Mouse (Mus musculus): Measurements from ENCODE around the gene Nploc4. TPM values are rescaled to one million over a fixed set of nuclear protein-coding genes. Genes with fewer than 3 reads are reported as not detected.
A peak's percentile ranks its signal among the peaks of the same experiment; 100 is the strongest.

The Nploc4 gene
- polyA plus RNA-seq, 1 experiment = 61.8 TPM

GRCm38 (mm10) chr11:120373820-120374586 lies 63.5 kb downstream of the Nploc4 start:
- Histone ChIP-seq H3K27me3 (ENCODE audit: control insufficient read depth, insufficient read depth, insufficient read length) (no peaks in the 10 kb centered on the region), H3K4me2 (ENCODE audit: low read depth) (no peak overlapping the region), H3K4me3 (no peak overlapping the region), H3K36me3 (ENCODE audit: control insufficient read depth, insufficient read depth) (no peaks in the 10 kb centered on the region), H3ac (ENCODE audit: control insufficient read depth, insufficient read length) (no peak overlapping the region), H3K79me2 (ENCODE audit: control insufficient read depth, insufficient read depth) (peaks cover 6% of the 10 kb centered on the region)
- TF ChIP-seq TCF3 (IDR thresholded peaks at IDR 0.05; ENCODE audit: insufficient read length, low read depth) = no peak
- no peak for TF ChIP-seq TCF12 (IDR thresholded peaks at IDR 0.05; ENCODE audit: insufficient read depth, poor library complexity, severe bottlenecking)
- TF ChIP-seq REST (IDR thresholded peaks at IDR 0.05; ENCODE audit: insufficient read depth, insufficient read length) = no peak
- no peak for TF ChIP-seq MYOD1 (IDR thresholded peaks at IDR 0.05; ENCODE audit: control insufficient read depth in 1 of 3, insufficient read length in 2 of 3, low read depth in 2 of 3)
- TF ChIP-seq POLR2A (IDR thresholded peaks at IDR 0.05; ENCODE audit: insufficient read length, low read depth) = no peak
- TF ChIP-seq MYOG (IDR thresholded peaks at IDR 0.05; ENCODE audit: control insufficient read depth in 1 of 3, insufficient read depth in 1 of 3, insufficient read length in 2 of 3, low read depth in 2 of 3) = no peak
- no peak for TF ChIP-seq POLR2AphosphoS2 (IDR thresholded peaks at IDR 0.05; ENCODE audit: insufficient read length, low read depth)
- no peak for TF ChIP-seq MAX (IDR thresholded peaks at IDR 0.05; ENCODE audit: low read depth)
- no peak for TF ChIP-seq CEBPB (IDR thresholded peaks at IDR 0.05; ENCODE audit: insufficient read depth, poor library complexity, severe bottlenecking)
- TF ChIP-seq USF1 (IDR thresholded peaks at IDR 0.05; ENCODE audit: low read depth) = no peak
- no peak for TF ChIP-seq E2F4 (IDR thresholded peaks at IDR 0.05; ENCODE audit: insufficient read depth)
- no peak for TF ChIP-seq SRF (IDR thresholded peaks at IDR 0.05; ENCODE audit: control insufficient read depth, insufficient read length, low read depth)

DNA sequence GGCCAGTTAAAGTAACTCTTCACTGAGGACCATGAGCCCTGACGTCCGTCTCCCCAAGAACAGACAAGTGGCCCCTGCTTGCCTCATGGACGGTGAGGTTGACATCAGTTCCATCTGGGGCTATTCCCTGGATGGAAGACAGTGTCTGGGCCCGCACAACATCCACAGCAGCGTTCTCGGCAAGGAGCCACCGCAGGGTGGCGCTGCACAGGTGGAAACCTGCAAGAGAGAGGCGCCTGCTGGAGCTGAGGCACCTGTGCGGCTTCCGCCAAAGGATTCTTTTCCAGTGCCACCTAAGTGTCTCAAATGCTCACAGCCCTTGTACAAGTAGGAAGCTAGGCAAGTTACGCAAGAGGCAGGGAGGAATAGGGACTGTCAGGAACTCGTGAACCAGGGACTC lies 64.5 kb downstream of the Nploc4 start:
- Histone ChIP-seq H3K4me2 (ENCODE audit: low read depth) (no peak overlapping the region), H3K27me3 (ENCODE audit: control insufficient read depth, insufficient read depth, insufficient read length) (no peaks in the 10 kb centered on the region), H3K36me3 (ENCODE audit: control insufficient read depth, insufficient read depth) (no peaks in the 10 kb centered on the region), H3K79me2 (ENCODE audit: control insufficient read depth, insufficient read depth) (peaks cover 4% of the 10 kb centered on the region), H3ac (ENCODE audit: control insufficient read depth, insufficient read length) (no peak overlapping the region), H3K4me3 (no peak overlapping the region)
- TF ChIP-seq TCF3 (IDR thresholded peaks at IDR 0.05; ENCODE audit: insufficient read length, low read depth) (no peak), MAX (IDR thresholded peaks at IDR 0.05; ENCODE audit: low read depth) (no peak), POLR2AphosphoS2 (IDR thresholded peaks at IDR 0.05; ENCODE audit: insufficient read length, low read depth) (no peak), USF1 (IDR thresholded peaks at IDR 0.05; ENCODE audit: low read depth) (no peak), TCF12 (IDR thresholded peaks at IDR 0.05; ENCODE audit: insufficient read depth, poor library complexity, severe bottlenecking) (no peak), SRF (IDR thresholded peaks at IDR 0.05; ENCODE audit: control insufficient read depth, insufficient read length, low read depth) (no peak), MYOD1 (IDR thresholded peaks at IDR 0.05; ENCODE audit: control insufficient read depth in 1 of 3, insufficient read length in 2 of 3, low read depth in 2 of 3) (no peak)

DNA sequence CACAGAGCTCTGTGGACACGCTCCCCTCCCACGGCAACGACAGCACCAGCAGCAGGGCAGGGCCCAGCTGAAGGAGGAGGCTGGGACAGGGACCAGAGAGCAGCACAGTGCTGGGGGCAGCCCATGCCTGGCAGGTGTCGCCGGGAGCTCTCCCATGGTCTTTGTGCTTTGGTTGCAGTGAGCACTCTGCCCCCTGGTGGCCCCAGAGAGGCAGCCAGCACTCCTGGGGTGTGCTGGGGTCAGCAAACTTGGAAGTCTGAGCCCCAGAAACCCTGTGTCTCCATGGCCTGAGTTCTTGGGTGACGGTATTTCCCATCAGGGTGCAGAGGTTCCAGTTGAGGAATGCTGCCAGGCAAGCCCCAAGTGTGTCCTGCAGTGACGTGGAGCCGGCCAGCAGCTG lies 67.9 kb downstream of the Nploc4 start:
- H3K4me3 ChIP-seq = no peak overlapping the region
- H3K4me2 ChIP-seq (ENCODE audit: low read depth) = no peak overlapping the region
- TF ChIP-seq REST (IDR thresholded peaks at IDR 0.05; ENCODE audit: insufficient read depth, insufficient read length) (no peak), POLR2AphosphoS2 (IDR thresholded peaks at IDR 0.05; ENCODE audit: insufficient read length, low read depth) (no peak), MYOD1 (IDR thresholded peaks at IDR 0.05; ENCODE audit: control insufficient read depth in 1 of 3, insufficient read length in 2 of 3, low read depth in 2 of 3) (peak in 2 of 3 experiments; percentile 16 to 67), MYOG (IDR thresholded peaks at IDR 0.05; ENCODE audit: control insufficient read depth in 1 of 3, insufficient read depth in 1 of 3, insufficient read length in 2 of 3, low read depth in 2 of 3) (peak in 2 of 3 experiments; percentile 31 to 45), E2F4 (IDR thresholded peaks at IDR 0.05; ENCODE audit: insufficient read depth) (no peak), TCF3 (IDR thresholded peaks at IDR 0.05; ENCODE audit: insufficient read length, low read depth) (no peak), USF1 (IDR thresholded peaks at IDR 0.05; ENCODE audit: low read depth) (no peak), POLR2A (IDR thresholded peaks at IDR 0.05; ENCODE audit: insufficient read length, low read depth) (no peak)
- no peaks in the 10 kb centered on the region for H3K79me2 ChIP-seq (ENCODE audit: control insufficient read depth, insufficient read depth)
- no peaks in the 10 kb centered on the region for H3K27me3 ChIP-seq (ENCODE audit: control insufficient read depth, insufficient read depth, insufficient read length)
- H3K36me3 ChIP-seq (ENCODE audit: control insufficient read depth, insufficient read depth) = no peaks in the 10 kb centered on the region
- H3ac ChIP-seq (ENCODE audit: control insufficient read depth, insufficient read length) = no peak overlapping the region

GRCm38 (mm10) chr11:120366443-120367027 lies 71.0 kb downstream of the Nploc4 start:
- TF ChIP-seq USF1 (IDR thresholded peaks at IDR 0.05; ENCODE audit: low read depth) = no peak
- TF ChIP-seq TCF3 (IDR thresholded peaks at IDR 0.05; ENCODE audit: insufficient read length, low read depth) = no peak
- no peak for TF ChIP-seq E2F4 (IDR thresholded peaks at IDR 0.05; ENCODE audit: insufficient read depth)
- no peak for TF ChIP-seq CEBPB (IDR thresholded peaks at IDR 0.05; ENCODE audit: insufficient read depth, poor library complexity, severe bottlenecking)
- TF ChIP-seq POLR2AphosphoS2 (IDR thresholded peaks at IDR 0.05; ENCODE audit: insufficient read length, low read depth) = peak; percentile 21
- TF ChIP-seq POLR2A (IDR thresholded peaks at IDR 0.05; ENCODE audit: insufficient read length, low read depth) = no peak
- peak in 2 of 3 experiments; percentile 44 to 55 for TF ChIP-seq MYOD1 (IDR thresholded peaks at IDR 0.05; ENCODE audit: control insufficient read depth in 1 of 3, insufficient read length in 2 of 3, low read depth in 2 of 3)
- no peak for TF ChIP-seq REST (IDR thresholded peaks at IDR 0.05; ENCODE audit: insufficient read depth, insufficient read length)
- TF ChIP-seq TCF12 (IDR thresholded peaks at IDR 0.05; ENCODE audit: insufficient read depth, poor library complexity, severe bottlenecking) = no peak
- TF ChIP-seq MAX (IDR thresholded peaks at IDR 0.05; ENCODE audit: low read depth) = no peak
- no peak for TF ChIP-seq MYOG (IDR thresholded peaks at IDR 0.05; ENCODE audit: control insufficient read depth in 1 of 3, insufficient read depth in 1 of 3, insufficient read length in 2 of 3, low read depth in 2 of 3)
- TF ChIP-seq SRF (IDR thresholded peaks at IDR 0.05; ENCODE audit: control insufficient read depth, insufficient read length, low read depth) = no peak
- Histone ChIP-seq H3K4me2 (ENCODE audit: low read depth) (no peak overlapping the region), H3K79me2 (ENCODE audit: control insufficient read depth, insufficient read depth) (no peaks in the 10 kb centered on the region), H3K4me3 (no peak overlapping the region), H3ac (ENCODE audit: control insufficient read depth, insufficient read length) (no peak overlapping the region), H3K36me3 (ENCODE audit: control insufficient read depth, insufficient read depth) (no peaks in the 10 kb centered on the region), H3K27me3 (ENCODE audit: control insufficient read depth, insufficient read depth, insufficient read length) (no peaks in the 10 kb centered on the region)

Data from myocyte (in vitro differentiated cells).